Mouse (Mus musculus): Measurements from ENCODE around the gene Snai3.

Gene Snai3

GRCm38 (mm10) chr8:122459990-122460389, 543 bp downstream of the Snai3 start:
- in situ Hi-C loops (cut with MboI, MseI) = no loop called here

GRCm38 (mm10) chr8:122459218-122459900, 1.2 kb downstream of the Snai3 start:
- in situ Hi-C loops (cut with MboI, MseI) = no loop called here

- in situ Hi-C loops (cut with MboI, MseI) = no loop called here
These were observed 3.4 kb downstream of the Snai3 start for GRCm38 (mm10) chr8:122457171-122457570.

DNA sequence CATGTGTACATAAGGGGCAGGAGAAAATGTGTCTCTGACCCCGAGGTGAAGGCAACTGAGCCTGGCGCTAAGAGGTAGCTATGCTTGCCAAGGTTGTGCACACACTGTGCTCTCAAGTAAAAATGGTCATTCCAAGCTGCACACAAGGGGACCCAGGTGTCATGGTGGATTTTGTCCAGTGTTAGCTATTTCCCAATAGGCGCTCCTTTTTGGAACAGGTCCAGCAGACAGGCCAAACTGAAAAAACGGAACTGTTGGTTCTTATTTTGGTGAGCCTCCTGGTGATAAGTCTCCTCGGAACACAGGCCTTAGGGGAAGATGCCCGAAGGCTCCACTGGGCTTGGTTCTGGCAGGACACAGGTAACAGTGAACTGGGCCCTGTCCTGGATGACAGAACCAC, 6.1 kb downstream of the Snai3 start:
- in situ Hi-C loops (cut with MboI, MseI) = no loop called here

GRCm38 (mm10) chr8:122452154-122452553, 8.4 kb downstream of the Snai3 start:
- in situ Hi-C loops (cut with MboI, MseI) = no loop called here

- in situ Hi-C loops (cut with MboI, MseI) = no loop called here
These were observed 9.3 kb downstream of the Snai3 start for GRCm38 (mm10) chr8:122451161-122451703.

DNA sequence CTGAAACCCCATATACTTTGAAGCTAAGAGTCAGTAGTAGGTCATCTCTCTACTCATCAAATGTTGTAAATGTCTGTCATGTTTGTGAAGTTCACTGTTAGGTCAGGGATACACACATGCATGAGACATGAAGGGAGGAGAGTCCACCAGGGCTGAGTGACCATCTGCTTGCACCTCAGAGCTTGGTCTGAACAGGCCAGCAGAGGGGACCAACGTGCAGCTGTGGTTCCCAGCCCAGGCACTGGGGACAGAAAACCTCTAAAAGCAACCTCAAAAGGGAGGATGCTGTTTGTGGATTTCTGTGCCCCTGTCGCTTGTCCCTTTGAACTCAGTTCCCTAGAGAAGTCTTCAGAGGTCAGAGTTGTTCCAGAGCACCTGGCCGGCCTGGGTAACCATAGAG, 15.3 kb downstream of the Snai3 start:
- in situ Hi-C loops (cut with MboI, MseI) = no loop called here

DNA sequence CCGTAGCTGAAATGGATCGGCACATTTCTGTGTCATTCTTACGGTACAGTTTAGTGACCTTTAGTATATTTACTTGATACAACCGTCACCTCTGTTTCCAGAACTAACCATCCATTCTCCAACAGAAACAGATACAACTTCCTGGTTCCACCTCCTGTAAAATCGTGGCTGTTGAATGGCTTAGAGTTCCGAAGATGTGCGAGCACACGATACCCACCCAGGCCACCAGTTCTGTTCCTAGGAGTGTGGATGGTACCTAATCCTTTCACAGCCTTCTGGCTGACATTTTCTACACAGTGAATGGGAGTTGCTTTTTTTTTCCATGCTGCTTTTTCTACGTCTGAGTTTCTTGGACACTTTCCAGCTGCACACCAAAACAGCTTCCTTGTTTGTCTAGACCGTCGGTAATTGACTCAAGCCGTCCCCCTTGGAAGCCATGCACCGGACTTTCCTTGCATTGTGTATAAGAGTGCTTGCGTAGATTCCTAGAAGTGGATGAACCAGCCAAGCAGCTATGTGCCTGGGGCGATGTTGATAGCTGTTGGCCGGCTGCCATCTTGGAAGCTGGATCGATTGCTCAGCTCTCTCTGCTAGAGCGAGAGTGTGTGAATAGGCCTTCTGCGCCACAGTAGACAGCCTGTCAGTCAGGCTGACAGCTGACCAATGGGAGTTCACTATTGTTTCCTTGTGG, 16.3 kb downstream of the Snai3 start:
- in situ Hi-C loops (cut with MboI, MseI) = loop anchor here (5.0 kb wide), 1 partner anchor 617 kb away; the partner anchor contains the start of gene Klhdc4

DNA sequence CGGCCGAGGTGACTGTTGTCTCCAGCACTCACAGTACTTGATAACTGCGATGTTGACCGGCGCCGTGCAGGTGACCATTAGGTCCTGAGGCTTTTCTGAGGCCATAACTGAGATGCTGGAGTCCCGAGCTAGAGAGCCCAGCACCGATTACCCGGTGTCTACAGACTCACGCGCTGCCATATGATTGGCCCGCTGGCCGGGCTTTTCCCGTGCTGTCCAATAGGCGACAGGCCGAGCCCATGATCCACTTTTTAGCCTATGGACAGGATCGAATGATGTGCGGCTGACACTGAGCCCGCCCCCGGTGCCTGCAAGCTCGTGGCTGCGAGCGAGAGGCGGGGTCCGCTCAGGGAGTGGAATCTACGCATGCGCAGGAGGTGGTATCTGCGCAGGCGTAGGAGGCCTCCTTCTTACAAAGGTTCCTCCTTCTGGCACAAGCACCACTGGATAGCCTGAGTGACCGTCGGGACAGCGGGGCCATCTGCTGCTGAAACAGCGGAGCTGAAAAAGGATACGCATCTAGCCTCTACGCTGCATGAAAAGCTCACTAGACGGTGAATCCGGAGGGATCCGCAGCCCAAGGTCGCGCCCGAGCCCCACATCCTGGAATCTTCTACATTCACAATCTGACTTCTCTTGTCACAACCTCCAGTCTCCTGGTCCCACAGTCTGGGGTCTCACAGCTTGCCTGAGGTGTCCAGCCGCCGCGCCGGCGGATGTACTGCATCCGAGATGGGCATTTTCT, 17.1 kb downstream of the Snai3 start, which contains the start of gene Mvd:
Gene Mvd (minus strand): TSS at position 161 of the 745 bp plus-strand sequence.
- in situ Hi-C loops (cut with MboI, MseI) = loop anchor here (5.0 kb wide), 1 partner anchor 616 kb away; the partner anchor contains the start of gene Klhdc4

DNA sequence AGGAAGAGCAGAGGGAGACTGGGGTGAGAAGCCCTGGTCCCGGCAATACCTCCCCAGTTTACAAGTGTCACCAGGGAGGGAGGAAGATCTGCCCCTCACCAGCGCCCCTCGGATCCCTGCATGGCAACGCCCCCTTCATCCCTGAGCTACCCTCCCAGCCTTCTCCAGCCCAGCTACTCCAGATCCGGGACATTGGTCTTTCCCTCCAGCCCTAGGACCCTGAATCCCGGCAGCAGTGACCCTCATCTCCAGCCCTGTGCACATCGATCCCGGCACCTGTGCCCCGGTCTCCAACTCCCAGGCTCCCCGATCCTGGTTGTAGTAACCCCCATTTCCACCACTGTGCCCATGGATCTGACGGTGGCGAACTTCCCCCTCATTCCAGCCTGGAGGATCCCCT, 17.8 kb downstream of the Snai3 start:
- in situ Hi-C loops (cut with MboI, MseI) = loop anchor here (5.0 kb wide), 1 partner anchor 615 kb away; the partner anchor contains the start of gene Klhdc4

DNA sequence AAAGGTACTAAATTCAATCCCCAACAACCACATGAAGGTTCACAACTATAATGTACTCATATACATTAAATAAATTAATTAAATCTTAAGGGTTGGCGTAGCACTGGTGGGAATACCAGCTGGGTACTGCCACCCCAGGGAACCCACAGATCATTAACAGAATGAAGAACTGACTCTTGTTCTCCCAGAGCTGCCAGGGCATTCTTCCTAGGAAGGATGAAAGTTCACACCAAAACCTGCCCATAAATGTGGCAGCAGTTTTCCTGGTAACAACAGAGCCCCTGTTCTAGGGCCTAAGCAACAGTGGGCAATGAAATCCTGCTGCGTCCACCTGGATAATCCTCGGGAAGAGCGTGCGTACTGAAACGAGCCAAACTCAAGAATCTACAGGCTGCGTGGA, 18.2 kb downstream of the Snai3 start:
- in situ Hi-C loops (cut with MboI, MseI) = loop anchor here (5.0 kb wide), 1 partner anchor 615 kb away; the partner anchor contains the start of gene Klhdc4

DNA sequence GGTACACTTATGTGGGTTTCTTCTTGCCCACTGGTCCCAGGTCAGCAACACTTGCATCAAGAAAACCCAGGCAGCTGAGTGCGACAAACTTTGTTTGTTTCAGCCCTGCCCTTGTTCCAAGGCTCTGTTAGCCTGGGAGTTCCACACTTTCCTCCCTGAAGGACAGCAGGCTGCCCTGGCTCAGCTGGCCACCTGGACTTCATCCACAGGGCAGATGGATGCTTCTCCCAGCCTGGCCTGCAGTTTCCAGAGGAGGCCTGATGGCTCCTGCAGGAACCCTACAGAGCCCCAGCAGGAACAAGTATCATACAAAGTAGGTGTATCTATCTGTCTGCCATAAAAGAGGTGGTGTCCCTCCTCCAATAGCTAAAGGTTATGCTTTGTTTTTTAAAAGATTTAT, 19.2 kb downstream of the Snai3 start:
- in situ Hi-C loops (cut with MboI, MseI) = loop anchor here (5.0 kb wide), 1 partner anchor 614 kb away; the partner anchor contains the start of gene Klhdc4

DNA sequence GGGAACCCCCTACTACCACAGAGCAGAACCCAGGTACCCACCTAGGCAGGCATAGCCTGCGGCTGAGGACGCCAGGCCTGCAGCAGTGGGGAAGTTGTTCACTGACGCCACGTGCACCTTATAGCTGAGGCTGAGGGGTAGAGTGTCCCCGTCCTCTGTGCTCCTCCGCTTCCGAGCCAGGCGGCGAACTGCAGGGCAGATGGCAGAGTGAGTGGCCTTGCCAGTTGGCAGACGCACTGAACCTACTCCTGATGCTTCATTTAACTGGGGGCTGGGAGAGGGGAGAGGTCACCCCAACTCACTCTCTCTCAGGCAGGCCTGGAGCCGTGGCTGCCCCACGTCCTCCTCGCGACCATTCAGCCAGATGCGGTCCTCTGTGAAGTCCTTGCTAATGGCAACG, 21.2 kb downstream of the Snai3 start:
- in situ Hi-C loops (cut with MboI, MseI) = no loop called here

DNA sequence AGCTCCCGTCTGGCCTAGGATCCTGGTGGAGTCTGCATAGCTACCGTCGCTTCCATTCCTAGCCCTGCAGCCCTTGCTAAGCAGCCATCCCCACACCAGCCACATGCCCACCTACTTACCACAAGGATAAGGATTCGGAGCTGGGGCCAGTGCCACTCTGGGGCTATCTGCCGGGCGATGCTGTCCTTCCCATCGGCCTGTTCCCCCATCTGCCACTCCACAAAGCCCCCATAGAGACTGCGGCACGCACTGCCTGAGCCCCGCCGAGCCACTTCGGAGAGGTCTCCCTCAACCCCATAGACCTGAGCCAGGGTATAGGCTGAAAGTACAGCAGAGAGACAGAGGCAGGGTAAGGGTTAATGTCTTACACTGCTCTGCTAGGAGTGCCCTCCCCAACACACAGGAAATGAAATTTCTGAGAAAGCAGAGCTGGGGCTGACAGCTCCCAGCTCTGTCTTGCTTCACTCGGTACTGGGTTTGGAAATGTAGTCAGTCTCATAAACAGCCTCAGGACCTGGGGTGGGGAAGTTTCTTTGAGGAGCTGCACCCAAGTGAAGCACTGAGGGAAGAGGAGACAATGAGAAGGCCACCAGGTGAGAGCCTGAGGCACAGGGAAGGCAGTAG, 22.7 kb downstream of the Snai3 start:
- in situ Hi-C loops (cut with MboI, MseI) = no loop called here

DNA sequence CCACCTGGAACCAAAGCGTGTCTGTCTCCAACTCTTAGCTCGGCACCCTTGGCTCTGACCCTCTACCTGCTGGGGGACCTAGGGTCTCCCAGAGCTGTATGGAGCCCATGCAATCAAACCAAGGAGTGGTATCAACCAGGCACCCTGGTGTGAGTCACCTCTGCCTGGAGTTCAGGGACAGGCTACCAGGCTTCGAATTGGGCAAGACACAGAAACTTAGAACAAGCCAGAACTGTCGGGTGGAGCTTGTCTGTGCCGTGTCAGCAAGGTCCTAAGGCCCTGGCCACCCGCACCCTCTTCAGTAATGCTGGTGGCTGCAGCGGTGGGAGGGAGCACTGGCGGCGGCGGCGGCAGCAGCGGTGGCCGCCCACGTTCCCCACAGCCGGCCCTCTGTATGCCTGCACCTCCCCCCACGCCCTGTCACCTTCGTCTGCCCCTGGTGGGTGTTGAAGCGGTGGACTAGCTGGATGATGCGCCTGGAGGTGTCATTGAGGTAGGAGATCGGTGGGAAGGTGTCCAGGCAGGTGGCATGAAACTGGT, 23.9 kb downstream of the Snai3 start:
- in situ Hi-C loops (cut with MboI, MseI) = no loop called here

GRCm38 (mm10) chr8:122436146-122436545, 24.4 kb downstream of the Snai3 start:
- in situ Hi-C loops (cut with MboI, MseI) = no loop called here

- in situ Hi-C loops (cut with MboI, MseI) = no loop called here
These were observed 25.2 kb downstream of the Snai3 start for GRCm38 (mm10) chr8:122435375-122435774.

GRCm38 (mm10) chr8:122433269-122433905, 27.1 kb downstream of the Snai3 start:
- in situ Hi-C loops (cut with MboI, MseI) = loop anchor here (5.0 kb wide), 2 partner anchors 39 to 151 kb away; partner anchors contain the start of gene Zfpm1

GRCm38 (mm10) chr8:122432443-122433268, 27.9 kb downstream of the Snai3 start, which contains the start of gene Cyba:
Gene Cyba (minus strand): TSS chr8:122432930.
- in situ Hi-C loops (cut with MboI, MseI) = loop anchor here (5.0 kb wide), 2 partner anchors 40 to 150 kb away; partner anchors contain the start of gene Zfpm1

Data from regulatory T cell (primary cell).